Mouse (Mus musculus) small intestine, adult 2 months (tissue): ENCODE measurements at regions not wholly inside any gene's neighbourhood (a gene's known extent, or its start where the extent isn't known, plus 50 kb on each side); places are given as distances from the start of the nearest gene placed in this dataset.

Experiments used
- CTCF ChIP-seq: fragments of 200-500 bp; IDR thresholded peaks from 2 replicates; pipeline ENCODE4 v1.5.1; 2012; ENCODE audit warnings: low read depth, mild to moderate bottlenecking, control low read depth, inconsistent platforms, low read length, moderate library complexity, mixed read lengths; ENCODE audit not compliant: insufficient replicate concordance, insufficient read length; ENCODE audit errors: extremely low read depth
- POLR2A ChIP-seq: fragments of 200-500 bp; IDR thresholded peaks from 2 replicates; pipeline ENCODE4 v1.6.1; 2012; ENCODE audit warnings: low read depth, mild to moderate bottlenecking, control low read depth, inconsistent platforms, low read length, moderate library complexity

DNA sequence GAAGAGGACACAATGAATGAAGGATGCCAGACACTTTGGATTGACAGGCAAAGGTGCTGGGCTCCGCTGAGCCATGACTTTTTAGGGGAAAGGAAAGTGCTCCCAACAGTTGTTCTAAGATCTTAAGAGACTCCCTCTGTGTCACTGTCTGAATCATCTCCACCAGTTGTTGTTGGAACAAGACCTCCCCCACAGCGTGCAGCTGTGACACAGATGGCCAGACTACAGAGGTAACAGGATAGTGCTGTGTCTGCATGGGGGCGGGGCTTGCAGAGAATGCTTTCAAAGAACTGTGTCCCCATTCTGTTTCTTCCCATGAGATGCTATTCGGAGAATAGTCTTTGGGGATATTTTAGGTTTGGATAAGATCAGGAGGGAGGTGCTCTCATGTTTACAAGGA, 61.7 kb upstream of the Dpyd start:
- TF ChIP-seq CTCF: no peak
- TF ChIP-seq POLR2A: no peak
